Mouse (Mus musculus): Measurements from ENCODE around the gene Lman2l.

DNA sequence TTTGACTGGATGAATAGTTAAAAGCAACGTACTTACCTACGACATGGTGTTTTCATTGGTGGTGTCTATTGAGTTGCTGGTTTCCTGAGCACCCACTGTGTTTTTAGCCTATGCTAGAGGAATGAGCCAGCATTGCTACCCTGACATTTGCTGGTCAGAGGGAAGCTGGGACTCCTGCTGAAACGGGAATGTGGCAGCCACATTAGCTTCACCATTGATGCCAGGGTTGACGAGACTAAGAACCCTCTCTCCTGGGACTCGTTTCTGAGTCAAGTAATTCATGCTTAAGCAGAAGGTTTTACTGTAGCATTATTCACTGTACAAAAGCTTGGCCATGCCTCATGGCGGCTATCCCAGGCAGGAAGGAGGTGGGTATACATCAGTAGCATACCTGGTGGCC is 44.6 kb upstream of the Lman2l start:
- TF ChIP-seq GATA1 (IDR thresholded peaks at IDR 0.05; ENCODE audit: borderline replicate concordance, low read length) (no peak), FLI1 (IDR thresholded peaks at IDR 0.05; ENCODE audit: low read length) (no peak)

Measured in megakaryocyte, embryonic 14.5 days (primary cell).